Comparison of ENCODE assay signal across 12 mouse cellular contexts in genomic region chr11:106098223-106098622, GRCm38 (mm10). TPM values are rescaled to one million over a fixed set of nuclear protein-coding genes. Genes with fewer than 3 reads are reported as not detected.
DNase-seq lines count a peak whose midpoint lies in the region; ATAC-seq and TF ChIP-seq lines count a peak whose summit lies in the region.
"Had no signal": no experiment of that assay in that cellular context is flagged by ENCODE, and none has a peak within 500 bp of the region (broad histone marks: within the 10 kb centered on the region; RNA-seq: fewer than 3 reads in every experiment).

No protein-coding gene starts in this region.

- WGBS in kidney, embryonic 15.5 days: 78% methylated on average over 1 of the region's 1 CpGs
- WGBS in heart, embryonic 11.5 days (ENCODE audit: insufficient replicate concordance): 64% methylated on average over 1 of the region's 1 CpGs
- 80% methylated on average over 1 of the region's 1 CpGs for WGBS in lung, embryonic 14.5 days

- no peaks in the 10 kb centered on the region for H3K9me3 ChIP-seq in kidney, embryonic 15.5 days (replicated peaks)
- H3K9me3 ChIP-seq in heart, embryonic 11.5 days (replicated peaks; ENCODE audit: control insufficient read depth, low read length): no peaks in the 10 kb centered on the region
- no peaks in the 10 kb centered on the region for H3K9me3 ChIP-seq in lung, embryonic 14.5 days (ENCODE audit: low read depth, low read length)
- H3K9me3 ChIP-seq: embryonic facial prominence, embryonic 13.5 days; hindbrain, embryonic 13.5 days; lung, embryonic 15.5 days had no signal

- TF ChIP-seq CTCF in bone marrow macrophage, adult 2 months (IDR thresholded peaks at IDR 0.05; ENCODE audit: low read depth, low read length): no peak
- TF ChIP-seq CTCF in lung, embryonic 14.5 days (IDR thresholded peaks at IDR 0.05; ENCODE audit: low read depth): no peak

- peaks cover 15% of the 10 kb centered on the region for H3K36me3 ChIP-seq in kidney, embryonic 15.5 days
- H3K36me3 ChIP-seq in heart, embryonic 11.5 days (ENCODE audit: control insufficient read depth, insufficient read depth, low read length): no peaks in the 10 kb centered on the region; the same call in 1 of the 2 replicates
- peaks cover 12% of the 10 kb centered on the region; the same call in 1 of the 2 replicates for H3K36me3 ChIP-seq in lung, embryonic 14.5 days (ENCODE audit: insufficient read depth)

- H3K9ac ChIP-seq in kidney, embryonic 15.5 days: no peak overlapping the region
- H3K9ac ChIP-seq in heart, embryonic 11.5 days (ENCODE audit: low read depth, low read length): no peak overlapping the region
- H3K9ac ChIP-seq in lung, embryonic 14.5 days: no peak overlapping the region
- H3K9ac ChIP-seq: embryonic facial prominence, embryonic 13.5 days; hindbrain, embryonic 13.5 days; lung, embryonic 15.5 days had no signal

- H3K4me3 ChIP-seq in kidney, embryonic 15.5 days (replicated peaks): no peak overlapping the region
- H3K4me3 ChIP-seq in bone marrow macrophage, adult 2 months (ENCODE audit: insufficient read depth, low read length): peak overlapping the region; percentile 24
- H3K4me3 ChIP-seq in heart, embryonic 11.5 days (ENCODE audit: low read depth, low read length): no peak overlapping the region
- no peak overlapping the region for H3K4me3 ChIP-seq in lung, embryonic 14.5 days (ENCODE audit: low read depth, low read length)
- H3K4me3 ChIP-seq: embryonic facial prominence, embryonic 13.5 days; hindbrain, embryonic 13.5 days; lung, embryonic 15.5 days had no signal

- no peak for ATAC-seq in kidney, embryonic 15.5 days (replicated peaks; ENCODE audit: low FRiP score)
- ATAC-seq in heart, embryonic 11.5 days (replicated peaks; ENCODE audit: insufficient number of reproducible peaks, low FRiP score, low TSS enrichment): no peak; the same call in 1 of the 2 replicates
- ATAC-seq in lung, embryonic 14.5 days (ENCODE audit: insufficient read depth): no peak
- no peak for ATAC-seq in inflammation-experienced regulatory T-cells, adult 6 months
- ATAC-seq: forebrain, embryonic 16.5 days had no signal

- no peaks in the 10 kb centered on the region for H3K27me3 ChIP-seq in kidney, embryonic 15.5 days
- H3K27me3 ChIP-seq in heart, embryonic 11.5 days (ENCODE audit: control insufficient read depth, insufficient read depth, low read length): no peaks in the 10 kb centered on the region
- no peaks in the 10 kb centered on the region for H3K27me3 ChIP-seq in lung, embryonic 14.5 days (ENCODE audit: insufficient read depth, low read length)
- H3K27me3 ChIP-seq: embryonic facial prominence, embryonic 13.5 days; hindbrain, embryonic 13.5 days; lung, embryonic 15.5 days had no signal

- H3K4me1 ChIP-seq in kidney, embryonic 15.5 days: no peaks in the 10 kb centered on the region
- H3K4me1 ChIP-seq in bone marrow macrophage, adult 2 months (ENCODE audit: control insufficient read depth, insufficient read depth, low read length): peaks cover 29% of the 10 kb centered on the region
- H3K4me1 ChIP-seq in heart, embryonic 11.5 days (ENCODE audit: control insufficient read depth, insufficient read depth, low read length): 0 out of 2 replicates have a peak, but pooled peaks cover 2% of the 10 kb centered on the region
- H3K4me1 ChIP-seq in lung, embryonic 14.5 days (ENCODE audit: insufficient read depth): no peaks in the 10 kb centered on the region
- H3K4me1 ChIP-seq: hindbrain, embryonic 13.5 days had no signal

- no peak for DNase-seq in kidney, adult 11 months
- DNase-seq in lung, embryonic 14.5 days: peak; percentile 53
- DNase-seq in ovary, adult 18-20 months (ENCODE audit: low spot score): no peak
- no peak for DNase-seq in ovary, postnatal 10 days (ENCODE audit: low spot score)

- H3K4me2 ChIP-seq in kidney, embryonic 15.5 days: no peak overlapping the region
- H3K4me2 ChIP-seq in heart, embryonic 11.5 days: no peak overlapping the region
- no peak overlapping the region for H3K4me2 ChIP-seq in lung, embryonic 14.5 days
- H3K4me2 ChIP-seq: embryonic facial prominence, embryonic 13.5 days; hindbrain, embryonic 13.5 days; lung, embryonic 15.5 days had no signal

- peak overlapping the region; percentile 68 for H3K27ac ChIP-seq in kidney, embryonic 15.5 days
- peak overlapping the region; percentile 91 for H3K27ac ChIP-seq in bone marrow macrophage, adult 2 months (ENCODE audit: insufficient read depth, low read depth, low read length)
- H3K27ac ChIP-seq in heart, embryonic 11.5 days (ENCODE audit: low read depth, low read length): peak overlapping the region; percentile 68
- 0 out of 2 replicates have a peak overlapping the region, but pooled peaks have one; percentile 16 for H3K27ac ChIP-seq in lung, embryonic 14.5 days (ENCODE audit: low read depth)
- H3K27ac ChIP-seq: embryonic facial prominence, embryonic 13.5 days; hindbrain, embryonic 13.5 days; lung, embryonic 15.5 days had no signal

- TF ChIP-seq POLR2A in bone marrow macrophage, adult 2 months (IDR thresholded peaks at IDR 0.05; ENCODE audit: borderline replicate concordance, low read depth, low read length): no peak

RNA-seq across cellular contexts. Expression of gene Map3k3, which starts 13.8 kb away (rescaled TPM):
- polyA plus RNA-seq in kidney, embryonic 15.5 days (2015; fragmentation: Nextera tagmentation; extraction: Ambion mirVana): 22.1 and 24.3 TPM in 2 replicates
- polyA plus RNA-seq in bone marrow macrophage, adult 2 months (2012; ENCODE audit: insufficient read depth, insufficient read length, missing spikeins): 67.0 and 70.9 TPM in 2 replicates
- 20.8 and 22.2 TPM in 2 replicates for polyA plus RNA-seq in heart, embryonic 11.5 days (2014; fragmentation: Nextera tagmentation; extraction: Ambion mirVana)
- 29.1 and 33.4 TPM in 2 replicates for polyA plus RNA-seq in lung, embryonic 14.5 days (2014; fragmentation: Nextera tagmentation; extraction: Ambion mirVana)
- polyA plus RNA-seq in inflammation-experienced regulatory T-cells, adult 6 months (2017; shearing (Covaris generic)): 10 to 100 TPM; 11.5 to 33.4 (median 33.3) TPM

RNA-seq across cellular contexts. Expression of gene Taco1, which starts 32.4 kb away (rescaled TPM):
- polyA plus RNA-seq in kidney, embryonic 15.5 days (2015; fragmentation: Nextera tagmentation; extraction: Ambion mirVana): 11.4 and 12.1 TPM in 2 replicates
- polyA plus RNA-seq in bone marrow macrophage, adult 2 months (2012; ENCODE audit: insufficient read depth, insufficient read length, missing spikeins): 7.2 and 7.6 TPM in 2 replicates
- polyA plus RNA-seq in heart, embryonic 11.5 days (2014; fragmentation: Nextera tagmentation; extraction: Ambion mirVana): 9.7 and 11.0 TPM in 2 replicates
- 9.5 TPM in 2 replicates for polyA plus RNA-seq in lung, embryonic 14.5 days (2014; fragmentation: Nextera tagmentation; extraction: Ambion mirVana)
- 10 to 100 TPM in 2 of 3 experiments, 1 to 10 TPM in 1; 7.7 to 14.5 (median 13.3) TPM for polyA plus RNA-seq in inflammation-experienced regulatory T-cells, adult 6 months (2017; shearing (Covaris generic))

Comparison
In these comparisons a context has a peak if more than half of its experiments do, and no peak if none do; other contexts are left out.
1. H3K27ac ChIP-seq: peak in every context shown above with its lines; median percentile 91 in bone marrow macrophage, adult 2 months; 68 in kidney, embryonic 15.5 days; 68 in heart, embryonic 11.5 days; 16 in lung, embryonic 14.5 days.